Mouse (Mus musculus): ENCODE results near the gene 4930402K13Rik. TPM values are rescaled to one million over a fixed set of nuclear protein-coding genes. Genes with fewer than 3 reads are reported as not detected.

Gene 4930402K13Rik
- polyA plus RNA-seq, 1 experiment from 2014 or later, result not detected

Other genes with a start within 250 kb of the 4930402K13Rik start
- gene Gm5751, start 230.3 kb upstream of the 4930402K13Rik start, polyA plus RNA-seq (2015; fragmentation: Nextera tagmentation; extraction: Ambion mirVana), result not detected in 2 replicates
- 3.6 and 4.3 TPM in 2 replicates for gene B630019K06Rik, start 212.2 kb upstream of the 4930402K13Rik start, polyA plus RNA-seq (2015; fragmentation: Nextera tagmentation; extraction: Ambion mirVana)
- gene Fthl17b, start 141.6 kb upstream of the 4930402K13Rik start, polyA plus RNA-seq (2015; fragmentation: Nextera tagmentation; extraction: Ambion mirVana), result not detected in 2 replicates
- not detected in 2 replicates for gene Fthl17c, start 128.0 kb upstream of the 4930402K13Rik start, polyA plus RNA-seq (2015; fragmentation: Nextera tagmentation; extraction: Ambion mirVana)
- not detected in 2 replicates for gene Fthl17d, start 117.8 kb upstream of the 4930402K13Rik start, polyA plus RNA-seq (2015; fragmentation: Nextera tagmentation; extraction: Ambion mirVana)
- not detected in 2 replicates for gene Fthl17e, start 71.1 kb upstream of the 4930402K13Rik start, polyA plus RNA-seq (2015; fragmentation: Nextera tagmentation; extraction: Ambion mirVana)
- not detected in 2 replicates for gene Fthl17f, start 41.5 kb upstream of the 4930402K13Rik start, polyA plus RNA-seq (2015; fragmentation: Nextera tagmentation; extraction: Ambion mirVana)
- gene Lancl3, start 95.3 kb downstream of the 4930402K13Rik start, polyA plus RNA-seq (2015; fragmentation: Nextera tagmentation; extraction: Ambion mirVana), result 0.88 and 0.96 TPM in 2 replicates
- gene Gm14862, start 152.3 kb downstream of the 4930402K13Rik start, polyA plus RNA-seq (2015; fragmentation: Nextera tagmentation; extraction: Ambion mirVana), result not detected in 2 replicates
- 1.1 and 2.0 TPM in 2 replicates for gene Xk, start 168.2 kb downstream of the 4930402K13Rik start, polyA plus RNA-seq (2015; fragmentation: Nextera tagmentation; extraction: Ambion mirVana)
- not detected in 2 replicates for gene H2al1m, start 179.2 kb downstream of the 4930402K13Rik start, polyA plus RNA-seq (2015; fragmentation: Nextera tagmentation; extraction: Ambion mirVana)
- not detected in 2 replicates for gene H2al1k, start 246.1 kb downstream of the 4930402K13Rik start, polyA plus RNA-seq (2015; fragmentation: Nextera tagmentation; extraction: Ambion mirVana)

All from embryonic facial prominence, embryonic 15.5 days (tissue).